Mouse (Mus musculus): ENCODE data around the gene Clybl.

Clybl gene

GRCm38 (mm10) chr14:122434039-122434438 is 252.5 kb downstream of the Clybl start:
- no peak for DNase-seq

DNA sequence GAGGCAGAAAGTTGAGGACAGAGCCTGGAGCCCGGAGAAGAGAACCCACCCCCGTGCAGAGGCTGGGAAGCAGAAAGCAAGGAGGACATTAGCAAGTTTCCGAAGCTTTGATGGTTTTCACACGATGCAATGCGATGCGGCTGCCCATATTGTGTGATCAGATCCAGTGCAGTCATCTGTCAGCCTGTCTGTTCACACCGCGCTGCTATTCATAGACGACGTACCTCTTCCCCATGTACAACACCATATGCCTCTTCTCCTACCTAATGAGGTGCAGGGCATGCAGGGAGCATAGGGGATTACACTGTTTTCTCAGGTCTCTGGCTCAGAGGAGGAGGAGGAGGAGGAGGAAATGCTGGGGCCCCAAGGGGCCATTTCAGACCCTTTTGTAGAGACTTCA is 255.3 kb downstream of the Clybl start:
- no peak for DNase-seq

DNA sequence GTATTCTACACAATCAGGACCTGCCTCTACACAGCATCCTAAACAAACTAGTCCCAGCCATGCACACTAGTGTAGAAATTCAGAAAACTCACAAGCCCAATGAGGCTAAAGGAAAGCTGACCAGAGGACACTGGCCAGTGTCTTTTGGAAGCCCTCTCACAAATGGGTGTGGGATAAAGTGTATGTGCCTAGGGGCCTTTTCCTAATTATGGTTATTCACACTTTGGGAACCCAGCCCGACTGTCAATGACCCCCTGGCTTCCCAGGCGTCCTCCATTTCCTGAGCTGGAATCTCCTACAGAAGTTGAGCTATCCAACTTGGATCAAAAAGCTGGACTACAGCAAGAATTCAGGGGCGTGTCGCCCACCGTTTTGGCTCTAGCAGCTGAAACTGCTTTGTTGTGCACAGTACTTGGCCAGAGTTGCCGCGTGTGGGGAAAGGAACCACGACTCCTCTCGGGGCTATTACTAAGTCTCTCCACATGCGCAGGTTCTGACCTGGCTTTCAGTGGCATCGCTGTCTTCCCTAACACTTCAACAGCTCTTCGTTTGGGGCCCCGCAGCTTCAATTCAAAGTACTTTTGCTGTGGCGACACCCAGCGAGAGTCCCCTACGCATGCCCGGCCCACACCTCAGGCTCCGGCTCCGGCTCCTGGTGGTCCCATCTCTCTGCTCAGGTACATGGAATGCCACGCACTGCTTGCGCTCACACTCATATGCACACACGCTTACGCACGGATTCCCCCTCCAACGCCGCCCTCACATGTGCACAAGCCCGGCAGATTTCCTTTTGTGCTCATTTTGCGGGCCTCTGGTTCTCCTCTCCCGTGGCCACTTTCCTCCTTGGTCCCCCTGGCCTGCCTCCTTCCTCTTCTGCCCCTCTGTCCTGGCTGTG is 268.3 kb downstream of the Clybl start:
- DNase-seq = peak; percentile 32 to 46

DNA sequence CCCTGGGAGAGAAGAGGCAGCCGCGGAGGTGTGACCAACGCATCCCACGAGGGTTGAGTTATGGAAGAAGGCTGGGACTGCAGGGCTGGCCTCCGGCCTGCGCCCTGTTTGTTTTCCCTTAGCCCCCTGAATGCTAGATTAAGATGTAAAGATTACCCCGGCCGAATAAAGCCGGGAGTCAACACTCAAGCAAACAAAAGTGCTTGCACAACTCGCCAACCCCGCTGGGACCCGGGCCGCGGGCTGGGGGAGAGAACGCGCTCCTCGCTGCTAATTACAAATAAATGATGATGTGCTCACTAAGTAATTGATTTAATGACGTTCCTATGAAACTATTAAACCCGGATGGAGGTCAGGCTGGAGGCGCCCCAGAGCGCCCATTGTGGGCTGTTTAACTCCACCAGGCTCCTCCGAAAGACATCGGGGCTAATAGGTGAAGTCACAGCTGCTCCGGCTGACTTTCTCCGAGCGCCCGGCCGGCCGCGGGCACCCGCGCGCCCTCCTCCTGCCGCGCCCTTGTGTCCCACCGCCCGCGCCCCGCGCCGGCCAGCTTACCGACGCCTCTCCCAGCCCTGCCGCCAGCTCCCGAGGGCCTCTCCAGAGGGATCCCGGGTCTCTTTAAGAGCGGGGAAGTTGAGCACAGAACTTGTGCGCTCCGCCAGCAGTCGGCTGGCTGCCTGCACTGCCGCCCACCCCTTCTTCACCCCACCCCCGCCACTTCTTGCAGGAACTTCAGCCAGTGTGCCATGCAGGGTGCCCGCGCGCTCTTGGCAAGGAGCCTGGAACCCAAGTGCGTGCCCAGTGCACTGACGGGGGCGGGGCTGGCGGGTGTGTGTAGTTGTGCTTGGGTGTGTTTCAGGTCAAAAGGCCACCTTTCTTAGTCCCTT is 269.2 kb downstream of the Clybl start, which contains the start of gene Gm5089:
TSS of gene Gm5089 (minus strand) at position 620 of the 887 bp plus-strand sequence.
- peak; percentile 70 to 71 for DNase-seq

GRCm38 (mm10) chr14:122451551-122452145 is 270.1 kb downstream of the Clybl start:
- DNase-seq = no peak
